Mouse (Mus musculus) ovary, postnatal 14 days (tissue): Measurements from ENCODE around the gene Tango6.

ENCODE experiments used
- DNase-seq: peaks from one replicate; pipeline ENCODE4 v3.0.0; 2022; ENCODE audit warnings: low spot score

The Tango6 gene

DNA sequence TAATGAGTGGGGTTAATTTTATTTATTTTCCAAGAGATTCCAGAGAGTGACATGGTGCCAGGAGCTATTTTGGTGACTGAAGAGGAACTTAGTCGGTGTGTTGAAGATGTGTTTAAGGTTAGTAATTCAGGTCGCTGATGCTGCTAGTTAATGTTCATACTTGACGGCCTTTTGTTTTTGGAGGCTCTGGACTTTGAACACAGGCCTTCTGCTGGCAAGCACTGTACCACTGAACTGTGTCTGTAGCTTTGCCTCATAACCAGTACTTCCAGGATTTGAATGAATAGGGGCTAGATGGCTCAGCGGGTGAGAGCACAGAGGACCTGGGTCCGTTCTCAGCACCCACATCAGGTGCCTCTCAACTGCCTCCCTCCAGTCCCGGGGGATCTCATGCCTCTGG, 17.3 kb downstream of the Tango6 start:
- no peak for DNase-seq

DNA sequence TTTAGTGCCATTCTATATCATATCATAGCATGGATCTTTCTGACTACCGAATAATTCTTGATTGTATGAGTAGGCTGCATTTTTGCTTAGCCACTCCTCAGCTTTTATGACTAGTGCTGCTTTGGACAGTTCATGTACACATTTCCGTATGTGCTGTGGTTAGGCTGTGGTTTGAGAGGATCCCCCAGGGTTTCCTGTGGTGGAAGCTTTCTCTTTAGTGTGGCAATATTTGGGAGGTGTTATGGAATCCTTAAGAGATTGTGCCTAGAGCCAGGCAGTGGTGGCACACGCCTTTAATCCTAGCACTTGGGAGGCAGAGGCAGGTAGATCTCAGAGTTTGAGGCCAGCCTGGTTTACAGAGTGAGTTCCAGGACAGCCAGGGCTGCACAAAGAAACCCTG, 18.5 kb downstream of the Tango6 start:
- DNase-seq = no peak

DNA sequence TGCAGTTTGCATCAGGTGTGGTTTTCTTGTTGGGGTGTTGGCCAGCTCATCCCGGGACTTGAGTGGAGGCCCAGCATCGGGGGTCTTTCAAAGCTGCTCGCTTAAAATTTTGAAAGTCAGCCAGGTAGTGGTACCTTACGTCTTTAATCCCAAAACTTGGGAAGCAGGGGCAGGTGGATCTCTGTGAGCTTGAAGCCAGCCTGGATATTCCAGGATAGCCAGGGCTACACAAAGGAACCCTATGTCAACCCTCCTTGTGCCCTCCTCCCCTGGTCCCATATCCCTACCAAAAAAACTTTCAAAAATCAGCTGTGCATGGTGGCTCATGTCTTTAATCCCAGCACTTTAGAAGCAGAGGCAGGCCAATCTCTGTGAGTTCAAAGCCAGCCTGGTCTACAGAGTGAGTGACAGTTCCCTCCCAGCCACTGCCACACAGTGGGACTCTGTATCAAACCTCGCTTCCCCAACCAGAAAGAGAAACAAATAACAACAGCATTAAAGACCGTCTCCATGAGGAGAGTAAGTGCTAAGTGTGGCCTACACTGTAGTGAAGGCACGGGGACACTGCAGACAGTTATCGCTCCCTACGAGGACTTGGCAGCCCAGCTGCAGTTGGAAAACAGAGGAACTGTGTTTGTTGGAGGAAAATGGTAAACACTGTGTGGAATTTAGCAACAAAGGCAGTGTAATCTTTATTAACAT, 21.5 kb downstream of the Tango6 start:
- no peak for DNase-seq

DNA sequence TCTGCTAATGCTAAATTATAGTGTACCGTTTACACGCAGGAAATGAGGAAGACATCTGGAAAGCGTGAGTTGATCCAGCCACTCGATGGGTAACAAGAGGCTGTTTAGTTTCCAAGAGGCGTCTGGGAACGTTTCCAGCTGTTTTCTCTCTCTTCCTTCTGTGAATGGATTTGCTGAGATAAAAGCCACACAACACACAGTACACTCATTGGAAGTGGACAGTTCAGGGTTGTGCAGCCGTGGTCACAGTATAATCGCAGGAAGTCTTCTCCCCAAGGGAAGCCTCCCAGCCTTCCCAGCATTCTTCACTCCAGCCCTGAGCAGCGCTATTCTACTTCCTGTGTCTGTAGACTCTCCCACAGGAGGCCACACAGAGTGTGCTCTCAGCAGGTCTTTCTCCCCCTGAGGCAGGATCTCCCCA, 22.0 kb downstream of the Tango6 start:
- peak; percentile 56 for DNase-seq

DNA sequence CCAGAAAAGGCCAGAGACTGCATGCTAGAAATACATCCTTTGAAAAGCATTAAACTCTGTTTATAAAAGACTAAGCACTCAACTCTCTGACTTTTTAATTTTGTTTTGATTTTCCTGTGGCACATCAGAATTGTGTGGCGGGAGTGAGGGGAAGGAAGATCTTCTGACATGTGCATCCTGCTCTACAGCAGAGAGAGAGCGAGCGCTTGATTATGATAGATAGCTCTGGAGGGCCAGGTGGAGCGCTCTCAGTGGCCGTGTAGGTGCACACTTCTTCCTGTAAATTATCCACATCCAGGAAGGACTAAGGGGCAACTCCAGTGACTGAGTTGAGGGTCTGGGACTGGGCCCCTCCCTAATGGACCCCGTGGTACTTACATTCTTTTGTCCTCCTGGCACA, 23.3 kb downstream of the Tango6 start:
- no peak for DNase-seq

DNA sequence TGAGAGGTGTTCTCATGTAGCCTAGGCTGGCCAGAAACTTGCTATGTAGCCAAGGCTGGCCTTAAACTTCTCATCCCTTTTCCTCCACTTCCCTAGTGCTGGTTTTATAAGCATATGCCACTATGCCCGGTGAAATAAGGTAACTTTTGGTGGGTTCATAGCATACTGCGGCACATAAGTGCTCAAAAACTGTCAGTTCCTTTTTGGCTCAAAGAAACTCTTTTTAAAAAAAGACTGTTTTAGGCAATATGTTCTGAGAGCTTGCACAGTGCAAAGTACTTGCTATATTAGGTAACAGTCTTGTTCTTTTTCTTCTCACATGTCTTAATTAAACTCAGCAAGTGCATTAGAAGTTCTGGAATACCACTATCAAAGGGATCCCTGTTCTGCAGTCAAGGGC, 27.1 kb downstream of the Tango6 start:
- no peak for DNase-seq

DNA sequence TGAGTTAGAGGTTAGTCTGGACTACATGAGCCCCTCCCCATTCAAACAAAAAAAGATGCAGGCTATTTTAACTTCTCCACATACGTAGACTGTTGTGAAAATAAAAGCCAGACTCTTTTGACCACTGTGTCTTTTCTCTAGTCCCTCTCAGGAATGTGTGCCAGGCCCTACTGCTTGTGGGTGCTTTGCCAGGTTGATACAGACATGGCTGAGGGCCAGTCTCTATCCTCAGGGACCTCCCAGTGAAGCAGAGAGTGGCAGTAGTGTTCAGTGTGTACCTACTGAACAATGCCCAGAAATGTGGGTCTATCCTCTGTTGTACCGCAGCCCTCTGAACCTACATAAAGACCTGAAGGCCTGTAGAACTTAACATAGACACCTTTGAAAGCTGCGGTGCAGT, 29.6 kb downstream of the Tango6 start:
- DNase-seq = no peak

DNA sequence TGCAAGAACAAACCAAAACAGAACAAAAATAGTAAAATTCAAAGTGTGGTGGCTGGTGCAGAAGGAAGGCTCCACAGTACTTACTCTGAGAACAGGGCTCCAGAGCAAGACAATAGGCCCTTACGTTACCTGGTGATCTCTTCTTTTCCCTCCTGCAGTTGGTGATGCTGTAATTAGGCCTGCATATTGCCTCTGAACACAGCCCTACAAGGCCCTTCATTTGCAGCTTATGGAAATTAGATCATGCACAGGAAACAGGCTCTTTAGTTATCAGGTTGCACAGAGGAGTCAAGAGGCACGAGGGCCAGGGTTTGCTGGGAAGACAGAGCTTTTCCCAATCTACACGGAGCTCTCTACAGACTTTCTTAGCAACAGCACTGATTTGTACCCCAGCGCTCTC, 31.4 kb downstream of the Tango6 start:
- no peak for DNase-seq

DNA sequence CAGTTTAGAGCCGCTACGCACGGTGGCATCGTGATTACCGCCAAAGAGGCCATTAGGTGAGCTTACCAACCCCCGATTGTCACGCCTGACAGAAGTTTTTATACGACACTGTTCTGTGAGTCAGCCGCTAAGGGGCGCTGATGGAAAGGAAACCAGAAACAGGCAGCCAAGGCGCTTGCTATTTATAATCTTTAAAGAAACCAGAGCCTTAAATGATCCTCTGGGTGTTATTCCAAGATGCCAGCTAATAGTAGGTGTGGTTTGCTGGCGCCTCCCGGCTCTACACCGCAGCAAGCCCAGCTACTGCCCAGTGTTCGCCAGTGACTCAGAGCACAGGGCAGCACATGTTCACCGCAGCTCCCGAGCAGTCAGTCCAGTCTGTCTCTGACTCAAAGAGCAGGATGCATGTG, 35.2 kb downstream of the Tango6 start:
- peak; percentile 64 for DNase-seq

DNA sequence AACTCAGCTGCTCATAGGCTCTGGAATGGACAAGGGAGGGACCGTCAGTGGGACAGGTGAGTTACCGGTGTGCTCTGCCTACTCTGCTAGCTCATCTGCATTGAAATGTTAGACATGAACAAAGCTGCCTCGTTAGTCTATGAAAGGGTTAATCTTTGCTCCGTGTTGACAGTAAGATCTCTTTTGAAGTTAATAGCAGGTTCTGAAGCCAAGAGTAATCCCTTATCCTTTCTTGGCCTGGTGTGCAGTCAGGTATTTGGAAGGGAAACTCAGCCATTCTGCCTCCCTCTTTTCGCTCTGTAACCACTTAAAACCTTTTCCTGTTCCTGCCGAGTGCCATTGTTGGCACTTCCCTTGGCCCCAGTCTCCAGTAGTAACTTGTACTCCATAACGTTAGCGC, 38.1 kb downstream of the Tango6 start:
- no peak for DNase-seq

DNA sequence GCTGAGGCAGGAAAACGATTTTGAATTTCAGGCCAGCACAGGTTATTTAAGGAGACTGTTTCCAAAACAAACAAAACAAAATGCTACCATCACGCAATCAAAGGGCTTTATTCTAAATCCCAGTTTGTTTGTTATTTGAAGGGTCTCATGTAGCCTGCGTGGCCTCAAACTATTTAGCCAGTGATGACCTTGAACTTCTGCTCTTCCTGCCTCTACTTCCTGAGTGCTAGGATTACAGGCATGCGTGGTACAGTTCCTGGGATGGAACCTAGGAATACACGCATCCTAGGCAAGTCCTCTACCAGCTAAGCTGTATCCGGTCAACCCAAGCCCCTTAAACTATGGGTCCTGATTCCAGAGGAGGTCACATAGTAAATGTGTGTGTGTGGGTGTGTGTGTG, 39.6 kb downstream of the Tango6 start:
- no peak for DNase-seq

DNA sequence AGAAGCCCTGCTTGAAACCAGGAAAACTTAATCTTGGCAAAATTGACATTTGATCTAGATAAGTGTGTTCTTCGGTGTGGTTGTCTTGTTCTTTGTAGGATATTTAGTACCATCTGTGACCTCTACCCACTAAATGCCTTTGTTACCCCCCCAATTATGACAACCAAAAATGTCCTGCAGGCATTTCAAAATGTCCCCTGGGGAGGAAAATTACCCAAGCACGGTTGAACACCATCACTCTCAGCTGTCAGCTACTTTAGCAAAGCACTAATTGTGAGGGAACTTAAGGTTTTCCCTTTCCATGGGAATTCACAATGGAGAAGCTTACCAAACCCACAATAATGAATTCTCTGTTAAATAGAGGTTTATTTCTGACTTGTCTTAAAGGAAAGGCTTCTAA, 41.1 kb downstream of the Tango6 start:
- no peak for DNase-seq

DNA sequence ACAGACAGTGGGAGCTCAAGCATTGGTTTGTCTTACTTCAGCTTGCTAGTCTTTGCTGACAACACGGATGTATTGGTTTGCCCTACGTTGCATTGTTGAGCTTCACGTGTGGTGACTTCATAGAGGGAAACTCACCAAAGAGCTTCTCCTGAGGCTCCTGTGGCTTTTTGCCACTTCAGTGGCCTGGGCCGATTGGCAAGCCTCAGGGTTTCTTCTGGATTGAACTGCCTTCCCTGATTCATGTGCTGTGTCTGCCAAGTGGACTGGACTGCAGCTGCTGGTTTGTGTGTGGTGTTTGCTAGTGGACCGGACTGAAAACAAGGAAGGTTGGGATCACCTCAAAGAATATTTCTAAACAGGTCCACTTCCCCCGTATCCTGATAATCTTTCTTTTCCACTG, 43.7 kb downstream of the Tango6 start:
- no peak for DNase-seq

DNA sequence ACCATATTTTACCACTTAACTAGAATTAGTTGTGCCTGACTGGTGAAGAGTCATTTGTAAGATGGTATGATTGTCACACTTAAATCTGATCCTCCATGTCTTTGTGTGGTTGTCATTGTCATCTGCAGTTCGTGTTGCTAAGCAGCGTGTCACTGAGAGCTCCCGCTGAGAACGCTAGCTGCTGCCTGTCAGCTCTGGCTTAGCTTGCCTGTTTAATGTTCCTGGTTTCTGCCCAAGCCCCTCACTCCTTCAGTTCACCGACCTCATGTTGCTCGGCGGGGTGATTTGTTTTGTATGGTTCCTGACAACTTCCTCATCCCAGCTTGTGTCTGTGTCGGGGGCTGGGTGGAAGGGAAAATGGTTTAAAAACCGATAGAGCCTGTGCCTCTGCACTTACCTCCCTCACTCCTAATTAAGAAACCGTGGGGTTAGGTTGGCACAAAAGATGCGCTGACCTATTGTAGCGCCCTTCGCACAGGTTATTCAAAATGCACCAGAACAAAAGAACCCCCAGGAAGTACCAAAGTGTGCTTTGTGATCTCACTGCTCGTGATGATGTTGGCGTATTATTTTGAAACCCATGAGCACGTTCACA, 44.5 kb downstream of the Tango6 start:
- DNase-seq = no peak

DNA sequence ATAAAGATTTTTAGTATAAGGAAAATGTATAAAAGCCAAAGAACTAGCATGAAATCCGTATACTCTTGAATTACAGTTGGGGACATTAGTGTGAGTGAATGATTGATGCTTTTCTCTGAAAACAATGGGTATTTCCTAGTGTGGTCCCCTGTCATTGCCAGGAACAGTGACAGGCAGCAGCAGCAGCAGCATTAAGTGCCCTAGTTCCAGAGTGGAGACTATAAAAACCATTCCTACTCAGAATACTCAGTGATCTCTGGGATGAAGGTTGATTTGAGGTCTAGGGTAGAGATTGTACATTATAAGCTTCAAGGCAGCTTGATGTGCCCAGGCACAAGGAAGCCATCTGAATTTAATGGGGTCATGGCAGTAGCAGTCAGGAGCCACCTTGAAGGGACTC, 45.0 kb downstream of the Tango6 start:
- no peak for DNase-seq

DNA sequence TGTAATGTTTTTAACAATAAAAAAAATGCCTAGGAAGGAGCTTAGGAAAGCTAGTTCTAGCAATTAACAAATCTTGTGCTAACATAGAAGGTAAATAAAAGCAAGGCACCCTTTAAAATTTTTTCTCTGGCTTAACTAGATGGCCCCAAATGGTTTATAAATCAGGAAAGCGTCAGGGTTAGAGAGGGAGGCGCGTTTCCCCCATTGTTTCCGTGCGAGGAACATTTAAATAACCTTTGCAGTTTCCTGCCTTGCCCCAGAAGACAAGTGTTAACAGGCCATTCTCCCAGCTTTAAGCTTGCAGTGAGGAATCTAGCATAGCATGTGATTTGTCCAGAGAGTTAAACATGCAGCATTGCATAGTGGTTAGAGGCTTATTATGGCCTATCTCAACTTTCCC, 50.1 kb downstream of the Tango6 start:
- DNase-seq = no peak

DNA sequence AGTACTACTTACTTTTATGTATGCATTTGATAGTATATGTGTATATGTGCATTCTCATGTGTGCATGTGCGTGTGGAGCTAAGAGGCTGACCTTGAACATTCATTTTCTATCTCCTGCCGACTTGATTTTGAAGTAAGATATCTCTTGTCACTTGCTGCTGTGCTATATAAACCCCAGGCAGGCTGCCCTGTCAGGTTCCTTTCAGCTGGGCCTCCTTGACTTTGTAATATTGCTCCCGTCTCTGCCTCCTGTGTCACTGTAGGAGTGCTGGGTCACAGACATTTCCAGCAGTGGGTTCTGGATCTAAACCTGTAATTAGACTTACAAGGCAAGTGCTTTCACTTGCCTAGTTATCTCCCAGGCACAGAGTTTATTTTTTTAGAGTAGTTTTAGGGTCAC, 50.8 kb downstream of the Tango6 start:
- no peak for DNase-seq

DNA sequence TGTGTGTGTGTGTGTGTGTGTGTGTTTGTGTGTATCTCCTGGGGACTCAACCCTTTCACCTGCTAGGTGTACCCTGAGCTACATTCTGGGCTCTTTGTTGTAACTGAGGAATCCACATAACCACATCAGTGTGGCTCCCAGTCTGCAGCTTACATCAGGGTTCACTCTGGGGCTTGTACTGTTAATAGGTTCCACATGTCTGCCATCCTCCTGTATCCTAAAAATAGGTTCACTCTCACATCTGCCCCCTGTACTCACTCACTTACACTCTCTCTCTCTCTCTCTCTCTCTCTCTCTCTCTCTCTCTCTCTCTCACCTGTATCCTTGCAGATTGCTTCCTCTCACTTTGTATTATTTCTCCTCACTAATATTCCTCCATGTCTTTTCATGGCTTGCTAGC, 51.4 kb downstream of the Tango6 start:
- DNase-seq = no peak

DNA sequence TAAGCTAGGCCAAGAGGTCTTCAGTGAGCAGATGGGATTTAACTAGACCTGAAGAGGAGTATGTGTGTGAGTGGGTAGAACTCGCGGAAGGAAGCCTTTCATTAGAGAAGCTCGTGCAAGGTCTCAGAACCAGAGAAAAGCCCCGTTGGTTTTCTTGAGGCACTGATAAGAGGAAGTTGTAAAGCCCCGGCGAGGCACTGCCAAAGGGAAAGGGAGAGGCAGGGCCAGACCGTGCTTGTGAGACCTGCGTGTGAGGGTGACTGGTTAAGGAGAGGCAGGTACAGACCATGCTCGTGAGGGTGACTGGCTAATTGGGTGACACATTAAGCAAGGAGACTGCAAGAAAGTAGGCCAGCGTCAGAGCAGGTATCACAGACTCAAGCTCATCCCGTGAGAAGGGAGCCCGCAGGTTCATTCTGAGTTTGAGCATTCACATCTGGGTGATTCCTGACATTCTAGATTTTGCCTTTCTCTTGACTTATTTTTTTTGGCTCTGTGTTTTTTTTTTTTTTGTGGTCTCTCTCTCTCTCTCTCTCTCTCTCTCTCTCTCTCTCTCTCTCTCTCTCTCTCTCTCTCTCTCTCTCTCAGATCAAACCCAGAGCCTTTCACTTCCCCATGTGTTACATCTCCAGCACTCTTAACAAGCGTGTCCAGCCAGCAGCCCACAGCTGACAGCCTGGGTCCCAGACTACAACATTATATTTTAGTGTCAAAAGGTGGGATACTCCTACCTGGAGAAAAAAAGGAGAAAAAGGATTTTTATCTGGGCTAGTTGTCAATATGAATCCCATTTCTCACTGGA, 54.2 kb downstream of the Tango6 start:
- no peak for DNase-seq

DNA sequence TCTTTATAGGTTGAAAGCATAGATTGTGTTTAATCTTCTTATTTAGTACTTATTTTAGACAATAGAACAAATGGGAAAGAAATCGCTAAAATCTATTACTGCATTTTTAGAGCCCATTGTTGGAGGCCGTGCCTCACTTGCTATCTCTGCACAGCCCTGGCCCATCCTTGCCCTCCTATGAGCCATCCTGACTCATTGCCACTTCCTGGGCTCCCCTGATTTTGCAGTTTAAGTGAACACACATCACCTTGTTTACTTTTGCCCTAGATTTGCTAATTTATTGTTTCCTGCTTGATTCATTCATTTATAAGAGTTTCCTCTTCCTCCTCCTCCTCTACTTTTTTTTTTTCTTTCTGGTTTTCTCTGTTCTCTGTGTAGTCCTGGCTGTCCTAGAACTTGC, 55.0 kb downstream of the Tango6 start:
- DNase-seq = no peak

DNA sequence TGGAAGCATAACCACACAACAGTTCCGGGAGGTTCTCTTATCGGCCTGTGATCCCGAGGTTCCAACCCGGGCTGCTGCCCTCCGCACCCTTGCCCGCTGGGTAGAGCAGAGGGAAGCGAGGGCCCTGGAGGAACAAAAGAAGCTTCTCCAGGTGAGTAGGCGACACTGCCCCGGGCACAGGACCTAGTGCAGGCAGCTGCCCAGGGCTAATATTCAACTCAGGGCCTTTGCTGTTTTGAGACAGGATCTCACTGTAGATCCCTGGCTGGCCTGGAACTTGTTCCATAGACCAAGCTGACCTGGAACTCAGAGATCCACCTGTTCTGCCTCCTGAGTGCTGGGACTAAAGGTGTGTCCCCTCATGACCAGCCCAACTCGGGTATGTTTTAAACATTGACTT, 59.5 kb downstream of the Tango6 start:
- no peak for DNase-seq

DNA sequence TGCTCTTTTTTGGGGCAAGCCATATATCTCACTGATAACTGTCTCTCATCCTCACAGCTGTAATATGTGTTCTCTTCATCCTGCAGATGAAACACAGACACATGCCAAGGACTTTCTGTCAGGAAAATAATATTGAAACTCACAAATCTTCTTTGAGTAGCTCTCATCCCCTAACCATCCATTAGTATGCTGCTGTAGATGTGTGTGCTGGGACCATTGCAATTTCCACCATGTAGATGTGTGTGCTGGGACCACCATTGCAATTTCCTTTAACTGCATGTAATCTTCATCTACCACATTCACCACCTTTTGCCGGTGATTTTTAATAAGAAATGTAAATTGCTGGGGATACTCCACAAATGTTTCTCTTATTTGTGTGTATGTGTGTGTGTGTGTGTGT, 60.5 kb downstream of the Tango6 start:
- DNase-seq = no peak

DNA sequence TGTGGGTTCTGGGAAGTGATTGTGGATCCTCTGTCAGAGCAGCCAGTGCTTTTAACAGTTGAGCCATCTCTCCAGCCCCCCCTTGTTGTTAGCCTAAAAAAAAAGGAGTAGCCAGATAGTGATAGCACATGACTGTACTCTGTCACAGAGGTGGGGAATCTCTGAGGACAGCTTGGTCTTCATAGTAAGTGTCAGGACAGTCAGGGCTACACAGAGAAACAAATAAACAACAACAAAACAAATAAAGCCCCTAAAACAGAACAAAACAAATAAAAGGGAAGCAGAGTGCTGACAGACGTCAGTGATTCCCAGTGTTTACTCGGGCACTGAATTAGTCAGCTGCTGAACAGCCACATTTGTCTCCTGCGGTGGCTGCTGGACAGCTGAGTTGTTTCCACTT, 70.6 kb downstream of the Tango6 start:
- DNase-seq = no peak

DNA sequence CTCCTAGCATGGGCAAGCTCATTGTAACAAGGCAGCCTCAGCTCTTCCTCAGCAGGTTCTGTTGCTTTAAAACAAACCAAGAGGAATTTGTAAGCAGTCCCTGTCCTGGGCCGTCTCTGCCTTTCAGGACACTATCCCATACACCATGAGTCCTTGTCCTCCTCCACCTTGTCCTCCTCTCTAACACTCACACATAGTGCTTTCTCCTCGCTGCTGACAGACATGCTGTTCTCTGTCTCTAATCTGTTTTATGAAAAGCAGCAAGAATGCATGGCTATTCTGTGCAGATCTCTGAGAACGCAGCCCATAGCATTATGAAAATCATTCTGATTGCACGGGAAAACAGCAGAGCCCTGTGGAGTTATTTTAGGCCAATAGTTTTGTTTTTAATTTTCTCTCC, 78.4 kb downstream of the Tango6 start:
- no peak for DNase-seq
